Mouse (Mus musculus): ENCODE measurements around the gene Cers3.

- TF ChIP-seq CTCF (conservative IDR thresholded peaks at IDR 0.05; ENCODE audit: low read length) = no peak
- TF ChIP-seq POU5F1 (IDR thresholded peaks at IDR 0.05; ENCODE audit: borderline replicate concordance, low read length) = no peak
- no peak for TF ChIP-seq NANOG (IDR thresholded peaks at IDR 0.05; ENCODE audit: borderline replicate concordance, low read length)
Observed at GRCm38 (mm10) chr7:66694467-66694866, 48.8 kb upstream of the Cers3 start.
